Mouse (Mus musculus) mouse trophoblast stem cell (cell line): ENCODE data around the gene Sbno2.

Experiments
- in situ Hi-C, 2 experiments: fragments of 300-500 bp; cut with MseI, MboI; formaldehyde crosslinking; loops; 2 replicates in 1 of 2; 3 replicates in 1 of 2; pipeline ENCODE4 v1.15.1; 2025

Gene Sbno2

DNA sequence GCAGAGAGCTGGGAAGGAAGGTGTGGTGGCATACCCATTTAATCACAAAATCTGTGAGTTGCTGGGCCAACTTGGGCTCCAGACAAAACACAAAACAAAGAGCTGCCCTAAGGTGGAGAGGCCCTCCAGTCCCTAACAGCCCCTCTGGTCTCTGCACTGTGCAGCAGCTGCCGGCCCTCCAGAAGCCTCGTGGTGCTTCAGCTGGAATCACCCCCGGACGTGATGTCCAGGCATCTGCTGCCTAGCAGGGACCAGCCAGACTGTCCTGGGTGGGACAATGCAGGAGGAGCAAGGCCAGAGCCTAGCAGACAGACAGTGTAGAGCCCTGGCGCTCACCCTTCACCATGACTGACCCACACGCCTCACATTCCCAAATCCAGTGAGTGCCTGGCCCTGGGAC is 13.8 kb downstream of the Sbno2 start:
- in situ Hi-C loops: no loop called here

DNA sequence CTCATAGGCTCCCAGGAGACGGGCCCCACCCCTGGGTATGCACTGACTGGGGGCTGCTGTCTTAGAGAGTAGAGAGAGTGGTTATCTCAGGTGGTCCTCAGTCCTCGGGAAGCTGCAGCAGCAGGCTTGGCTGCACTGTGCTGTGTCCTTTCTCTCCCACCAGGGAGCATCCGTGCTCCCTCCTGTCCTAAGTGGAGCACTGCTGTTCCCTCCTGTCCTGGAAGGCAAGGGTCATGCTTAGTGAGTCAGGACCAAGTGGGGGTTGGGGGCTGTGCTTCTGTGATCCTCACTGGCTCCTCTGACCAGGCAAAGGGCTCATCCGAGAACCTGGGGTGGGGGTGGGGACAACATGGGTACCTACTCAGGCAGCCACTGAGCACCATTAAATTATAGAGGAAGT is 16.2 kb downstream of the Sbno2 start:
- in situ Hi-C loops: no loop called here

DNA sequence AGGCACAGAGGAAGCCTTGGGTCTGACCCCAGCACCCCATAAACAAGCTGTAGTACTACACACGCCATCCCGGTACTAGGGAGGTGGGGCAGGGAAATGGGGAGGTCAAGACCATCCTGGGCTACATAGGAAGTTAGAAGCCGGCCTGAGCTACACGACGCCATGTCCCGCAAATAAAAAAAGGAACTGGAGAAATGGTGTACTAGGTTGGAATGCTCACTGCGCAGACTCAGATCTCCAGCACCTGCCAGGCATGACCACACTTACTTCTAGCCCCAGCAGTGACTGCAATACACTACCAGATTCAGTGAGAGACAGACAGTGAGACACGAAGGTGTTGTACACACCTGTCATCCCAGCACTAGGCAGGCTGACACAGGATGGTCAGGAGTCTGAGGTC is 17.9 kb downstream of the Sbno2 start:
- in situ Hi-C loops: no loop called here

DNA sequence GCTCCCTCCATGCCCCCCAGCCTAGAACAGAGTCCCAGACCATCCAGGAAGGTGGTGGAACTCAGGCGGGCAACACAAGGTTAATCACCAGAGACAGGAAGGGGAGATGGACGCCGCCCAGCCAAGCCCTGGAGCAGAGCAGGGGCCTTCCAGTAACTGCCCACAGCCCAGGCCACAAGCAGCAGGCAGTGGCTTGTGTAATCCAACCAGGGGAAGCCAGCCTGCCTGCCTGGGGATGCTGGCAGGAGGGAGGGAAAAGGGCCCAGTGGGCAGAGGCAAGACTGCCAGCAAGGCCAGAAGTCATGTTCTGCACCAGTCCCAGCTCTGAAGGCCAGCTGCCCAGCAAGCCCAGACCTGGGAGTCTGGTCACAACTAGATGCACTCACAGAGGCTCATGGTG is 18.5 kb downstream of the Sbno2 start:
- in situ Hi-C loops: no loop called here

DNA sequence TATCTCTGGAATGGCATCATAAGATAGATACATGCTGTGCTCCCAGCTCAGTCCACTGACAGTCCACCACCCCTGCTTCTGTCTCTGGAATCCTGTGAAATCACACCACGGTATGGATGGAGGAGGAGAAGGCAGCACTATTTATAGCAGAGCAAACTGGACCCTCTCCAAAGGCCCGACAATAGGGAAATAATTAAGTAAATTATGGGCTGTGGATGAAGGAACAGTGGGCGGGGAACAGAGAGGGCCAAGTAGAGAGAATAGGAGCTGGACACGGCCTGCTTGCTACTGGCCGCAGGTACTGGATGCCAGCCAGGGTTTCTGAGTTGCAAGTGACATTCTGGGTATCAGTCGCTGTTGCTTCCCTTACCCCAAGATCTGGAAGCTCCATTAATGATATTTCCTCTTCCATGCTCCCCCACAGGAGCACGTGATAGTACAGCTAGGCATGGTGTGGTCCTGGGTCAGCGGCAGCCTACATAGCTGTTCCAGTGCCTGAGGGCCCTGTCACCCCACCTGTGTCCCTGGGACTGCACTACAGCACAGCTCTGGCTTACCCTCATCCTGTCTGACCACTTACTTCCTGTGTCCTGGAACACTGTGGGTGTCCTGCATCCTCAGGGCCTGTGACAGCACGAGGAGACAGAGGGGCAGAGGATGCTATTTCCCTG is 20.4 kb downstream of the Sbno2 start:
- in situ Hi-C loops: no loop called here

DNA sequence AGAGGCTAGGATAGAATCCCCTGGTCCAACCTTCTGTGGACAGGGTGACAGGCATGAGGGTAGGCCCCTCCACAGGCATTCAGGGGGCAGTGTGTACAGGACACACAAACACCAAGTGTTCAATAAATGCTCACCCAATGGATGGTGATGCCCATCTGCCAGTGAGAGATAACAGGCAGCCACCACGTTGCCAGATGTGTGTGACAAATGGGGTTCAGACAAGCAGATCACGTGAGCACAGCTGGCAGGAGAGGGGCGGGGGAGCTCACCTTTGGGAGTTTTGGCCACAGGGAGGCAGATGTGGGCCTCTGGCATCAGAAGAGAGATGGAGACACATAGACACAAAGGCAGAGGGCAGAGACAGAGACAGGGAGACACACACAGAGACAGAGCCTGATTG is 24.3 kb downstream of the Sbno2 start:
- in situ Hi-C loops: no loop called here

DNA sequence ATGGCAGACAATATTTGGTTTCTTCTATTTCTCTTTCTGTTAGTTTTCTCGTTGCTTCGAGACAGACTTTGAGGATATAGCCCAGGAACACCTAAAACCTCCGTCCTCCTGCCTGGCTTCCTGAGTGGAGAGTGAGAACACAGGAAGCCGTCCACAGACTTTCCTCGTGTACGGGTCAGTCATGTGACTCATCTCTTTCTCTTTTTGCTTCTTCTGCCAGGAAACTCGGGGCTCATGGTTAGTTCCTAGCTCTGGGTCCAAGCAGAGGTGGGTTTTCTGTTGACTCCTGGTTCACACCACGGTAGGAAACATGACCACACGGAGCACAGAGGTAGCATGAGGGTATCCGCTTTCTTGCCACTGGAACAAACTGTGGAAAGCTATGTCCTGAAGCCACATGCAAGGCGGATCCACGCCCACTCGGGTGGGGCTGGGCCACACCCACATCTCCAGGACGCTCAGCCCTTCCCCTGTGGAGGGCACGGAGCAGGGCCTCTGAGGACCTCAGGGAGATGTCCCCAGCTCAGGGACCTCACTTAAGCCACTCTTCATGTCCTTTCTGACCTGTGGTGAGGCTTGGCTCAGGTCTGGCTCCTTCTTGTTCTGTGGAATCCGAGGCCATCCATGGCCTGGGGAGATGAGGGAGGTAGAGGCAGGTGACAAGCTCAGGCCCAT is 24.8 kb downstream of the Sbno2 start:
- in situ Hi-C loops: no loop called here

DNA sequence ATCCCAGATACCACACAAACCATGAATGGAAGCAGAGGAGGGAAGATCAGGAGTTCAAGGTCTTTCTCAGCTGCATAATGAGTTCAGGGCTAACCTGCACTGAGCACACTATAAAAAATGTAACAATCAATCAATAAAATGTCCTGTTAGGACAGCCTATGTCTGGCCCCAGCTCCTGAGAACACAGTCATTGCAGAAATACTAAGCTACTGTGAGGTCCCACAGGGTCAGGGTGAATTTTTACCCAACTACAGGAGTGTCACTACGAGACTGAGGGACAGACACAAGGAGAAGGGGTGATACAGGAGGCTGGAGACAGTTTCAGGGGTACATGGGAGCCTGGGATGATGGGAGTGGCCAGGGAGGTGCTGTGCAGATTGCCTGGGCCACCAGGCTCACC is 27.0 kb downstream of the Sbno2 start:
- in situ Hi-C loops: no loop called here

DNA sequence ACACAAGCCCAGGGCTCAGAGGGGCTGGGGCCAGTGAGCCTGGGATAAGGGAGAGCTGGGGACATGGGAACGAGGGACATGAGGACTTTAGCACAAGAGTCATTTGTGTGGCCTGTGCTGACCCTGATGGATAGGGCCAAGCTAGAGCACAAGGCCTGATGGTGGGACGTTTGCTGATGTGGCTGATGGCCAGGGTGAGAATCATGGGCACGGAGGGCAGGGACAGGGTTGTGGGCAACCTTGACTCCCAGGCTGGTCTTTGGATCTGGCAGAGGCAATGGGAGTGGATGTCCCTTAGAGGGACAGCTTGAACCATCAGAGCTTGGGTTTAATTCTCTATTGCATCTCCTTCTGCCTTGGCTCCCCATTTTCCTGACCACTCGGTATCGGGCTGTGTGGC is 28.1 kb downstream of the Sbno2 start:
- in situ Hi-C loops: no loop called here

DNA sequence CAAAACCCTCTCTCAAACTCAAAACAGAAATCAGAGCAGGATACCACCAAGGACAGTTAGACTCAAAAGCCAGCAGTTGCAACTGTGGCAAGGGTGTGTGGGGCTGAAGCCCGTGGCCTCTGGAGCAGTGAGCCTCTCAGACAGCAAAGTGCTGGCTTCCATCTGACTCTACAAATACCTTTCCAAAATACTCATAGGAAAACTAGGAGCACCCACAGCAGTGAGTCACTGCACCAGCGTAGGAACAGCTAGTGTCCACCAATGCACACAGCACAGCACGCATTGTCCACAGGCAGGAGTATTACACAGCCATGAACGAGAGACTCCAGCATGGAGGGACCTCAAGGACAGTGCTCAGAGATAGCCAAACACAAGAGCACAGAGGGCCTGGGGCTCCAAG is 29.0 kb downstream of the Sbno2 start:
- in situ Hi-C loops: no loop called here

DNA sequence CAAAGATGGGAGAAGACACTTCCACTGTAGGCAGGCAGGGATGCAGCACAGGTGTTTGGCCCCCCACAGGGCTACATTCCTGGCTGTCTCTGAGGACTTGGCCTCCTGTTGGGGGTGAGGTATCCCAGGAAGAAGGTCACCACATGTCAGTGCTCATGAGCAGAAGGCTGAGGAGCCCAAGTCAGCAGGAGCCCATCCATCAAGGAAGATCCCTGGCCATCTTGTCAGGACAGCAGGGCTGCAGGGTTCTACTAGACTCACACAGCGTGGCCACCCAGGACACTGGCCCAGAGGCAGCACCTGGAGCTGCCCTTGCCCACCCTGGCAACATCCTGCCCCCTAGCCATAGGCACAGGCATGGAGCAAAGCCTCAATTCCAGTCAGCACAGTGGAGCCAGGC is 29.4 kb downstream of the Sbno2 start:
- in situ Hi-C loops: no loop called here

DNA sequence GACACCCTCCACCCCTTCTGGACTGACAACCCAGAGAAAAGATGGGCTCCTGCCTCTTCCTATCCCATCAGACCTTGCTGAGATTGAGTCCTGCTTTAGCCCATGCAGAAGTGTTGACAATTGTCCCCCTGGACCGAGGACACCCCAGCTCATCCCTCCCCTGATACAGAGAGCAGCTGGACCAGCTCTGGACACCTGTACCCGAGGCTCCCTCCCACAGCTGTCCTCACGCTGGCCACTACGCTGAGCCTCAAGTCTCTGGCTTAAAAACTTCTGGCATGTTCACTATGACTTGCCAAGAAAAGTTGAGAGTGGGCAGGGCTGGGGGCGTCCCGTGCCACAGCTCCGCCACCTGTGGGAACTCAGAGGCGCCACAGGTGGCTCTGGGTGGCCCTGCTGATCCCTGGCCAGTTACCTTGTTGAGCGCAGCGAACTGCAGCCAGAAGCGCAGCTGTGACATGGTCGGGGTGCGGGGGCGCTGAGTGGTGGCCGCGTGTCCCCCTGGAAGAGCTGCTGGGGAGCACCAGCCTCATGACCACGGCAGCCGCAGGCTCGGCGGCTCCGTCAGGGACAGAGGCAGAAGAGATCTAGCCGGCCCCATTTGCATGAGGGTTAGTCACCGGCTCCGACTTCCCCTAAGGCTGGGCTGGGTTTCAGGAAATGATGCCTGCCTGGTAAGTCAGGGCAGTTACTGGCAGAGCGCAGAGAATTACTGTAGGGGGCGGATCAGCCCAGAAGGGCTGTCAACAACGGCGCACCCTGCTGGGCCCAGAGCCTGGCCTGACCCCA is 30.4 kb downstream of the Sbno2 start:
- in situ Hi-C loops: no loop called here

DNA sequence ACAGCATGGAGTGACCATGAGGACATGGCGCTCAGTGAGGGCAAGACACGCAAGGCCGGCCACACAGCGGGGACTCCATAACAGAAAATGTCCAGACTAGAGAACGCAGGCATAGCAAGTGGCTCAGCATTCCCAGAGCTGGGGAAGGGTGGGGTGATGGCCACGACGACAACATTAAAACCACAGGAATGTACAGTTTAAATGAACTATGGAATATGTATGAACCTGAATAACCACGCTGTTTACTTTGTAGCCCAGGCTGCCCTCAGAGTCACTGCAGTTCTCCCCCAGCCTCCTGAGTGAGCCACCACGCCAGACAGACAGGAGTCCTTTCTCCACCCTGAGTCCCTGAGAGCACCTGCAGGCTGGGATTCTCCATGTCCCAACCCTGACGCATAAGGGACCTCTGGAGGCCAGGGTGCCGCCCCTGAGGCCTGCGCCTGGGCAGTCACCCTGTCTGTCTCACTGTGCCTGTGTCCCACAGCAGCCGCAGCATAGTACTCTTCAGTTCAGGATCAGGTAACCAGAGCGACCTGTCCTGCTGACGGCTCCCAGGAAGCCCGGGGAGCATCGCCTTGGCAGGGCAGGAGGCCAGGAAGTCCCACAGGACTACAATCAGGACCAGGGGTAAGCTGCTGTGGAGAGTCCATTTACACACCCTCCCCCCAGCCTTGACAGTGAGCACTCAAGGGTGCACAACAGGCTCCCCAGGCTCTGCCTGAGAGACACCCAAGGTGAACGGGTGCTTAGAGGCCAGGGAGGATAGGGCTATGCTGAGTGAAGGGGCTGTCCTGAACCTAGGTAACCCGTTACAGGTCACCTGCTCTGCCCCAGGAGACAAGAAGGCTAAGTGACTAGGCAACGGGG is 32.5 kb downstream of the Sbno2 start:
- in situ Hi-C loops: no loop called here

DNA sequence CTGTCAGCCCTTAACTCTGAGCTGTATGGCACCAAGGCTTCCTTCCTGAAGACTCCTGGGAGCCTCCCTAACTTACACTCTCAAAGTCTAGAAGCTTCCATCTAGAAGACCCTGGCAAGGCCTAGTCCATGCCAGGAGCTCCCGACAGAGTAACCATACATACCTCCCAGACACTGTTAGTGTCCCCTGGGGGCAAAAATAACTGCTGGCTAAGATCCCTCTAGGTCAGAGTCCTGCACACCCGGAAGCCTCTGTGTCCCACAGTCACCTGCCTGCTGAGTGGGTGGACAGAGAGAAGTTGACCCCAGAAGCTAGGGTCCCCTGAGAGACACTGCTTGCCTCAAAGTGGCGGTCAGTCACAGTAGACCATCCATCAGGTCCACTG is 33.9 kb downstream of the Sbno2 start:
- in situ Hi-C loops: no loop called here

DNA sequence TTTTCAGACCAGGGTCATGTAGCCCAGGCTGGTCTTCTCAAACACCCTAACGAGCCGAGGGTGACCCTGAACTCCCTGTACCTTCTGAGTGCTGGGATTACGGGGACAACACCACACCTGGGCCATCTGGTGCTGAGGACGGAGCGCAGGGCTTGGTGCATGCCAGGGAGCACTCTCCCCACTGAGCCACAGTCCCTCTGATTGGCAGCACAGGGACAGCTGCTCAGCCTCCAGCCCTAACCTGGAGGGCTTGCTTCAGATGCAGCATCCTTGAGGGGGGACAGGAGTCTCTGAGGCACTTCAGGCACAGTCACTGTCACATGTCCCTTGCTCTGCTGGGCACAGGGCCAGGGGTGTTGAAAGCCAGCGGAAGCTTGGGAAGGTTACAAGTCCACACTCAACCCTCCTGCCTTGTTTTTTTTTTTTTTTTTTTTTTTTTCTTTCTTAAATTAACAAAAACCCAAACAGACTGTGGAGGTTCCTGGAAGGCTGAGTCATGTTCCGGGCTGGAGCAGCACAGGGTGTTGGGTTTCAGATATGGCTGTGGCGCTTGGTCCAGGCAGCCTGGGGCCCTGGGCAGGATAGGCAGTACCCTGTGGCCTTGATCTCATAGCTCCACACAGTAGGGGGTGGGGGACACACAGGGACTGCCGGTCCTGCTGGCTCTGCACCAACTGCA is 34.4 kb downstream of the Sbno2 start:
- in situ Hi-C loops: no loop called here

DNA sequence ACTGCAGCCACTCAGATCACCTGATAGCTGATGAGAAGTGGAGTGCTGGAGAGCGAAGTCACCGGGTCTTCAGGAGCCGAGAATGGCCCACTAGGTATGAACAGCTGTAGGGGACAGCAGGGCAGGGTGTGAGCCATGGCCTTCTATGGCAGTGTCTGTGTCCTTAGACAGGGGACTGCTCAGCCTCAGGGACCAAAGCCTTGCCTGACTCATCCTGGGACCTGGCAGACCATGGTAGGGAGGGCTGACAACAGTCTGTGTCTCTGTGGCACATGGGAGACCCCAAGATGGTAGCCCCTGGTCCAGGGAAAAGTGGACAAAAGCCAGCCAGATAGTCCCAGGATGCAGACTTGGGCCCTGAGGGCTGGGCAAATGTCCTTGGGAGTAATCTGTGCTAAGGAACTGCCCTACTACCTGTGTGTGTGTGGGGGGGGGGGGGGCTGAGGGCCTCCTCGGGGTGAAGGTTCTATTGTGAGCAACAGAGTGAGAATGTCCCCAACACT is 35.4 kb downstream of the Sbno2 start:
- in situ Hi-C loops: no loop called here

DNA sequence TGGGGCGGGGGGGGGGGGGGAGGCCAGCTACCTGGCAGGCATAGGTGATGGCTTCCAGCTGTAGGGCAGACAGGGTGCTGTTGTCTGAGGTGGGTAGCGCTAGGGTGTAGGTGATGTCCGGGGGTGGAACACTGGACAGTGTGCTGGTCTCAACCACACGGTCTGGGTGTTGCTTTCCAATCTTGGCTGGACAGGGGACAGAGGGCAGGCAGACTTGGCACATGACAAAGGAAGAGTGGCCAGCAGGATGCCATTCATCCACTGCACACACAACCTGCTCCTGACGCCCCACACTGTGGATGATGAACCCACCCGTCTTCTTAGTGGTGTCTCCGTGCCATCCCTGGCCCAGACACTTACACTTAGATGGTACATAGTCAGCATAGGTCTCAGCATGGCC is 36.1 kb downstream of the Sbno2 start:
- in situ Hi-C loops: no loop called here

DNA sequence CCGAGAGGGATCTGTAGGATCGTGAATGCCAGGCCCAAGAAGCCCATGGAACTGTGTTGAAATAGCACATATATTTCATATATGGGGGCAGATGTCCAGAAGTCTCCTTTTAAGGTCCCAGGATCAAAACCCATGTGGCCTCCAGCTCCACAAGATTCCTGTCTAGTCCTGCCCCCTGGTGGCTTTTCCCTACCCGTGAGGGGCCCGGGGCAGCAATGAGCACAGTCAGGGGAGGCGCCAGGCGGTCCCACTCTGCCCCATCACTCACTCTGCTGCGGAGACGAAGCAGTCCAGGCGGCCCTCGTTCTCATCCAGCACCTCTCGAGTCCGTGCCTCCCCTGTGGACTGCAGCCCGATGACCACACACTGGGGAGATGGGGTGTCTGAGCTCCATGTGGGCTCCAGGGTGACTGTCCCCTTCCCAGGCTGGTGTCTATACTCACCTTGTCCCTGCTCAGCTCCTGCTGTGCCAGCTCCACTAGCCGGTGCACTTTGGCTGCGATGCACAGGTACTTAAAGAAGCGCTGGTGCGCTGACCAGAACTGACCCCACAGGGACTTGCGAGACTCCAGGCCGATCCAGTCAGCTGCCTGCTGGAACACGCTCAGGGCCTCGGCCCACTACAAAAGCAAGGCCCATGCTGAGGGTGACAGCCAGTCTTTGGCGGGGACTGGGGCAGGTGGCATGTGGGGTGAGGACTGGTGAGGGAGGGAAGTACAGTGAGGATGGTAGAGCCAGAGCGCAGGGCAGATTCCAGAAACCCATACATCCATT is 41.3 kb downstream of the Sbno2 start:
- in situ Hi-C loops: no loop called here

DNA sequence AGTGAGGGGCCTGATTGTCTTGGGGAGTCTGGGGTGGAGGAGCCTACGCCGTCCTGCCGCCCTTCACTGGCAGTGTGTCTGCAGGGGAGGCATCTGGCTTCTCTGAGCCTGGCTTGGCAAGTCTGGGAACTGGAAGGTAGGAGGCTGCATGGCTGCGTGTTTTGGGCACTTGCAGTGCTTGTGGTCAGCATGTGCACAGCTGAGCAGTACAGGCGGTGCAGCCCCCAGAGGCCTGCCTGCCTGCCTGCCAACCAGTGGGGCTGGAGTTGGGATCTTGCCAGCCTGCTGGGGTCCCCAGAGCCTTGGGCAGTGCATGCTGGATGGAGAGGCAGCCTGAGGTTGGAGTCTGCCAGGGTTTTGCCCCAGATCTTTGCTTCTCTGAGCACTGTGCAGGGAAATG is 42.3 kb downstream of the Sbno2 start:
- in situ Hi-C loops: no loop called here

DNA sequence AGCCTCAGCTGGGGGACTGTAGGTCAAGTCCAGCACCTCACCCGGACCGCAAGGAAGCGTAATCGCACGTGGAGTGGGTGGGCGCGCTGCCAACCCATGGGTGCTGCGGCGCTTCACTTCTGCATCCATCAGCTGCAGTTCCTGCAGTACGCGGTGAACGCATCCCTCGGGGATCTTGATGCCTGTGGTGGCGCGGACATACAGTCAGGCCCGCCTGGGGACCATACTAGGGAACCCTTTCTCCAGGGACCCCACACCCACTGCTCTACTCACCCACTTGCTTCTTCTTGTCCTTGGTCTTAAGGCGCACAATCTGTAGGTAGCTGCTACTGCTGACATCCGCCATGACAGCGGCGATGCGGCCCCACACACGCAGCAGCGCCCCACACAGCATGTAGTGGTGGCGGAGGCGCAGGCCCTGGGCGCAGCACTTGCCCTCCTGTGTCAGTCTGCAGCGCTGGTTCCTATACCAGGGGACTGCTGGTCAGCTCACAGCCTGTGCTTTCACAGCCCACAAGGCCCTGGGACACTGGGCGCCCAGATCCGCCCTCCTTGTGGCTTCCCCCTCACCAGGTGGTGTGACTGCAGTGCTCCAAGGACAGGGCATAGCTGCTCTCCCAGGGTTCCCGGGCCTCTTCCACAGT is 47.6 kb downstream of the Sbno2 start:
- in situ Hi-C loops: no loop called here
